37 mouse cellular contexts compared by ENCODE assay signal in the genomic region with DNA sequence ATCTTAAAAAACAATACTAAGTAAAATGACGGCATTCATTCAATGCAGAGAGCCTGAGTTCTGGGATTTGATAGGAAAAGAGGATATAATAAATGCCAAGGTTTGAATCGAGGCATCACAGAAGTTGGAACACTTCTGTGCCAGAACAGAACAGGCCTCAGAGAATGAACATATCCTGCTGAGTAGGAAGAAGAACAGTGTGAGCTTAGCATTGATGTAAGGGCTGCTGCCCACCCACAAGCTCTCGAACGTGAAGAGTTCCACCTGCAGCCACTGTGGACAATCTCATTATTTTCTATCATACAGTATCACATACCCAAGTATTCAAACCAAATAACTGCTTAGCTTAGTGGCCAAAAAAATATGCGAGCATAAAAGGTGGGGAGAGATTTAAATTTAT.
DNase-seq lines count a peak whose midpoint lies in the region; ATAC-seq lines count a peak whose summit lies in the region.
"Had no signal": no experiment of that assay in that cellular context is flagged by ENCODE, and none has a peak within 500 bp of the region (broad histone marks: within the 10 kb centered on the region; RNA-seq: fewer than 3 reads in every experiment).

No protein-coding gene starts in this region.

- no peaks in the 10 kb centered on the region for H3K36me3 ChIP-seq in forebrain, embryonic 13.5 days (ENCODE audit: poor library complexity, severe bottlenecking)
- H3K36me3 ChIP-seq in forebrain, embryonic 12.5 days (replicated peaks), result no peaks in the 10 kb centered on the region
- H3K36me3 ChIP-seq: embryonic facial prominence, embryonic 12.5 days; hindbrain, embryonic 12.5 days; intestine, embryonic 15.5 days; liver, embryonic 13.5 days; midbrain, embryonic 12.5 days; neural tube, embryonic 12.5 days had no signal

- peak; percentile 45 for ATAC-seq in forebrain, embryonic 13.5 days
- ATAC-seq in forebrain, embryonic 12.5 days (ENCODE audit: low FRiP score), result no peak; the same call in 1 of the 2 replicates
- ATAC-seq: activated CD4-positive, CD25-positive, alpha-beta regulatory T cell, adult 4 months; hindbrain, postnatal 0 days; intestine, embryonic 15.5 days; lung, postnatal 0 days had no signal

- WGBS in forebrain, embryonic 13.5 days, result 41% methylated on average over 5 of the region's 5 CpGs
- 66% methylated on average over 5 of the region's 5 CpGs for WGBS in forebrain, embryonic 12.5 days

- no peak overlapping the region for H3K4me2 ChIP-seq in forebrain, embryonic 13.5 days
- H3K4me2 ChIP-seq in forebrain, embryonic 12.5 days, result no peak overlapping the region
- H3K4me2 ChIP-seq: embryonic facial prominence, embryonic 12.5 days; heart, embryonic 11.5 days; hindbrain, embryonic 12.5 days; intestine, embryonic 15.5 days; liver, embryonic 13.5 days; midbrain, embryonic 12.5 days; neural tube, embryonic 12.5 days had no signal

- H3K27ac ChIP-seq in forebrain, embryonic 13.5 days, result no peak overlapping the region
- H3K27ac ChIP-seq in forebrain, embryonic 12.5 days, result no peak overlapping the region
- H3K27ac ChIP-seq: embryonic facial prominence, embryonic 12.5 days; hindbrain, embryonic 12.5 days; hindbrain, postnatal 0 days; intestine, embryonic 15.5 days; kidney, postnatal 0 days; liver, embryonic 13.5 days; midbrain, embryonic 12.5 days; neural tube, embryonic 12.5 days had no signal

- no peak overlapping the region for H3K9ac ChIP-seq in forebrain, embryonic 13.5 days
- H3K9ac ChIP-seq in forebrain, embryonic 12.5 days, result no peak overlapping the region
- H3K9ac ChIP-seq: embryonic facial prominence, embryonic 12.5 days; hindbrain, embryonic 12.5 days; intestine, embryonic 15.5 days; liver, embryonic 13.5 days; midbrain, embryonic 12.5 days; neural tube, embryonic 12.5 days had no signal

- no peaks in the 10 kb centered on the region for H3K27me3 ChIP-seq in forebrain, embryonic 13.5 days
- no peaks in the 10 kb centered on the region for H3K27me3 ChIP-seq in forebrain, embryonic 12.5 days
- H3K27me3 ChIP-seq: CH12.LX; embryonic facial prominence, embryonic 12.5 days; hindbrain, embryonic 12.5 days; intestine, embryonic 15.5 days; liver, embryonic 13.5 days; megakaryocyte, embryonic 14.5 days; midbrain, embryonic 12.5 days; neural tube, embryonic 12.5 days had no signal

- peak; percentile 38 for DNase-seq in layer of hippocampus, adult 11-12 months (ENCODE audit: low spot score)
- DNase-seq in layer of hippocampus, postnatal 10 days (ENCODE audit: low spot score in 2 of 2), result no peak
- peak; percentile 29 for DNase-seq in right cerebral cortex, adult 18-20 months
- no peak for DNase-seq in right cerebral cortex, postnatal 4 days
- peak; percentile 26 to 33 for DNase-seq in layer of hippocampus, postnatal 36 days
- no peak for DNase-seq in cerebellum, postnatal 25 days
- DNase-seq: adrenal gland, adult 2 months; cerebellum, adult 11 months; cerebellum, adult 9-10 months; embryo, embryonic 11 days; gastrocnemius, postnatal 25 days; heart, adult 18-20 months; heart, postnatal 36 days; kidney, adult 8-10 months; left cerebral cortex, postnatal 4 days; liver, embryonic 13.5 days; lung, adult 18-20 months; lung, postnatal 4 days; right cerebral cortex, postnatal 14 days; spleen, adult 18-20 months; thymus, adult 18-20 months; thymus, postnatal 25 days had no signal

- no peaks in the 10 kb centered on the region for H3K4me1 ChIP-seq in forebrain, embryonic 13.5 days
- no peaks in the 10 kb centered on the region for H3K4me1 ChIP-seq in forebrain, embryonic 12.5 days
- H3K4me1 ChIP-seq: embryonic facial prominence, embryonic 12.5 days; hindbrain, embryonic 12.5 days; intestine, embryonic 15.5 days; liver, embryonic 13.5 days; megakaryocyte, embryonic 14.5 days; midbrain, embryonic 12.5 days; neural tube, embryonic 12.5 days had no signal

- H3K4me3 ChIP-seq in forebrain, embryonic 13.5 days, result no peak overlapping the region
- no peak overlapping the region for H3K4me3 ChIP-seq in forebrain, embryonic 12.5 days (replicated peaks)
- H3K4me3 ChIP-seq: embryonic facial prominence, embryonic 12.5 days; hindbrain, embryonic 12.5 days; intestine, embryonic 15.5 days; liver, embryonic 13.5 days; megakaryocyte, embryonic 14.5 days; midbrain, embryonic 12.5 days; myocyte; neural tube, embryonic 12.5 days had no signal

- no peaks in the 10 kb centered on the region for H3K9me3 ChIP-seq in forebrain, embryonic 13.5 days (replicated peaks)
- no peaks in the 10 kb centered on the region for H3K9me3 ChIP-seq in forebrain, embryonic 12.5 days
- H3K9me3 ChIP-seq: embryonic facial prominence, embryonic 12.5 days; hindbrain, embryonic 12.5 days; intestine, embryonic 15.5 days; liver, embryonic 13.5 days; megakaryocyte, embryonic 14.5 days; midbrain, embryonic 12.5 days; neural tube, embryonic 12.5 days had no signal

Comparison
In these comparisons a context has a peak if more than half of its experiments do, and no peak if none do; other contexts are left out.
1. DNase-seq: peak in layer of hippocampus, adult 11-12 months (single experiment), right cerebral cortex, adult 18-20 months (single experiment) and layer of hippocampus, postnatal 36 days (2 of 2); none in layer of hippocampus, postnatal 10 days (0 of 2), right cerebral cortex, postnatal 4 days (single experiment) and cerebellum, postnatal 25 days (0 of 2).